Mouse (Mus musculus): ENCODE data around the gene Mybbp1a.

Mybbp1a gene

GRCm38 (mm10) chr11:72446311-72447105, 5.4 kb downstream of the Mybbp1a start:
- no peak for DNase-seq (ENCODE audit: low spot score)

- no peak for DNase-seq (ENCODE audit: low spot score)
These were observed 6.3 kb downstream of the Mybbp1a start for GRCm38 (mm10) chr11:72447475-72447874.

- DNase-seq (ENCODE audit: low spot score) = no peak
These were observed 11.0 kb downstream of the Mybbp1a start for GRCm38 (mm10) chr11:72452140-72452665.

- DNase-seq (ENCODE audit: low spot score) = no peak
These were observed 12.2 kb downstream of the Mybbp1a start for GRCm38 (mm10) chr11:72453105-72453953.

- peak; percentile 71 for DNase-seq (ENCODE audit: low spot score)
These were observed 14.5 kb downstream of the Mybbp1a start for GRCm38 (mm10) chr11:72455694-72456093.

- DNase-seq (ENCODE audit: low spot score) = no peak
These were observed 16.9 kb downstream of the Mybbp1a start for GRCm38 (mm10) chr11:72457995-72458496.

- DNase-seq (ENCODE audit: low spot score) = no peak
These were observed 17.3 kb downstream of the Mybbp1a start for GRCm38 (mm10) chr11:72458502-72458901.

GRCm38 (mm10) chr11:72461500-72461981, 20.4 kb downstream of the Mybbp1a start:
- no peak for DNase-seq (ENCODE audit: low spot score)

- no peak for DNase-seq (ENCODE audit: low spot score)
These were observed 23.7 kb downstream of the Mybbp1a start for GRCm38 (mm10) chr11:72464821-72465220.

- DNase-seq (ENCODE audit: low spot score) = no peak
These were observed 25.0 kb downstream of the Mybbp1a start for GRCm38 (mm10) chr11:72465978-72466693.

GRCm38 (mm10) chr11:72466694-72467507, 25.7 kb downstream of the Mybbp1a start:
- DNase-seq (ENCODE audit: low spot score) = no peak

- DNase-seq (ENCODE audit: low spot score) = no peak
These were observed 27.4 kb downstream of the Mybbp1a start for GRCm38 (mm10) chr11:72468525-72468924.

- no peak for DNase-seq (ENCODE audit: low spot score)
These were observed 28.1 kb downstream of the Mybbp1a start for GRCm38 (mm10) chr11:72469217-72469616.

- DNase-seq (ENCODE audit: low spot score) = no peak
These were observed 28.8 kb downstream of the Mybbp1a start for GRCm38 (mm10) chr11:72470004-72470403.

- no peak for DNase-seq (ENCODE audit: low spot score)
These were observed 30.2 kb downstream of the Mybbp1a start for GRCm38 (mm10) chr11:72471381-72471780.

GRCm38 (mm10) chr11:72473540-72473939, 32.4 kb downstream of the Mybbp1a start:
- DNase-seq (ENCODE audit: low spot score) = no peak

- no peak for DNase-seq (ENCODE audit: low spot score)
These were observed 33.8 kb downstream of the Mybbp1a start for GRCm38 (mm10) chr11:72474926-72475325.

GRCm38 (mm10) chr11:72475408-72475807, 34.3 kb downstream of the Mybbp1a start:
- DNase-seq (ENCODE audit: low spot score) = no peak

- DNase-seq (ENCODE audit: low spot score) = no peak
These were observed 35.0 kb downstream of the Mybbp1a start for GRCm38 (mm10) chr11:72476074-72476625.

GRCm38 (mm10) chr11:72477182-72477581, 36.0 kb downstream of the Mybbp1a start:
- DNase-seq (ENCODE audit: low spot score) = no peak

- no peak for DNase-seq (ENCODE audit: low spot score)
These were observed 36.5 kb downstream of the Mybbp1a start for GRCm38 (mm10) chr11:72477653-72478052.

Measured in left cerebral cortex, adult 11 months (tissue).